Mouse (Mus musculus): Measurements from ENCODE around the gene Morn1. TPM values are rescaled to one million over a fixed set of nuclear protein-coding genes. Genes with fewer than 3 reads are reported as not detected.
"Not testable (repeated sequence)": the region's sequence is repeated elsewhere in the genome, so short reads cannot be mapped to it uniquely, and the experiment has no call there.

Morn1 gene
- total RNA-seq, 2 experiments from 2014 or later: 1.00 to 1.9 TPM

- no peak for DNase-seq (ENCODE audit: low spot score)
Observed at GRCm38 (mm10) chr4:155076677-155077076, 9.7 kb upstream of the Morn1 start.

DNA sequence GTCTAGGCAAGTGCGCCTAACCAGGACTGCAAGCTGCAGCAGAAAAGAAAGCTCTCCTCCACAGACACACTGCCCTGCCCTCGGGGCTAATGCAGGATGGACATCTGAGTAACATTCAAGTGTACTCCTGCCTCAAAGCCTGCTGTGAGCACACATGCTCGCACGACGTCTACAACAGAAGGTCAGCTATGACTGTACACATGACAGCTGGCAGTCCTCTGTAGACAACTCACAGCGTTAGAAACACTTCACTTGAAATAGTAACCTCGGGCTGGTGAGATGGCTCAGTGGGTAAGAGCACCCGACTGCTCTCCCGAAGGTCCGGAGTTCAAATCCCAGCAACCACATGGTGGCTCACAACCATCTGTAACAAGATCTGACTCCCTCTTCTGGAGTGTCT is 7.6 kb upstream of the Morn1 start:
- not testable (repeated sequence) for DNase-seq (ENCODE audit: low spot score)

- no peak for DNase-seq (ENCODE audit: low spot score)
Observed at GRCm38 (mm10) chr4:155079666-155080065, 6.7 kb upstream of the Morn1 start.

GRCm38 (mm10) chr4:155083553-155083952 is 2.8 kb upstream of the Morn1 start:
- DNase-seq (ENCODE audit: low spot score): no peak

DNA sequence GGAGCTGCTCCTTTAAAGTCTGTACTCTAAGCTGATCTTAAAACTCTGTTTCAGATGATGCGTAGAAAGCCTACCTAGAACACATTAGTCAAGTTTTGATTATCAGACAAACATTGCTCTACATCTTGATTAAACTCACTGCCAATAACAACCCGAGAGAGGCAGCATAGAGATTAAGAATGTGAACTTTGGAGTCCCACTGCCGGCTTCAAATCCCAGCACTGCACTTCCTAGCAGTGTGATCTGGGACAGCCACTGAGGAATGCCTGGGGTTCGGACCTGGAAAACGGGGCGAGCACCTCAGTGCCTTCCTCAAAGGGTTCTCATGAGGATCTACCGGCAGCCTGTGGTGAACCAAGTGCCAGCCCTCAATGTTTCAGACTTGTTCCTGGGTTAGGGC is 2.0 kb upstream of the Morn1 start:
- no peak for DNase-seq (ENCODE audit: low spot score)

DNA sequence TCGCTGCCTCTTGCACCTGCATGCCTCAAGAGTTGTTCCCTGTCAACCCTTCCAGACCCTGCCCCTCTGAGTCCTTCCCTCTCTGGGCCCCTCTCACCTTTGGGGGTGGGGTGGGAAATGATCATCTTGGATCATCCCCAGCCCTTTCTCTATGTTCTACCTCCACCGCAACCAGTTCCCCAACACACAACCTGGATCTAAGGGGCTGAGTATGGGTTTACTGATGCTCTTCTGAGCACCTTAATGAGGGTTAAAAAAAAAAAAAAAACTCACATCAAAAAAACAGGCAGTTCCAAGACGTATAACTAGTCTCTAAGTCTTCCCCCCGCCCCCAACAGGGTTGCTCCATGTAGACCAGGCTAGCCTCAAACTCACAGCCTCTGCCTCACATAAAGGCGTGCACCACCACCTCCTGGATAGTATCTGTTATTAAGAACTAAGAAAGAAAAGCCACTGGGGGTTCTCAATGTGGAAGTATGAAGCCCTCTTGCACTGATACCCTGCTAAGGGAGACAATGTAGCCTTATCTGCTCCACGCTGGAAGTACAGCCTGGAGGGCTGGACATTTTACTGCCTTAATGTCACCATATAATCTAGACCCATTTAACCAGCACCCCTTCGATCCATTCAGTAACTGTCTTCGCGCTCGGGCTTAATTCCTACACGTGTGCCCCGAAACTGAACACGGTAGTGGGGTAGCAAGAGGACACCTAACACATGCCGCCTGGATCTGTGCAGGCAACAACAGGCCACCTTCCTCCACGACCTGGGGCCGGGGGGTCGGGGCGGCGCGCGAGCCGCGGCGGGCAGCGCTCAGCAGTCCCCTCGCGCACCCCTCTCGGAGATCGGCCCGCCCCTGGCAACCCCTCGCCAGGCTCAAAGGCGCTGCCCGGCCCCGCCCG is 920 bp upstream of the Morn1 start:
- DNase-seq (ENCODE audit: low spot score): no peak

- DNase-seq (ENCODE audit: low spot score): no peak
Observed at GRCm38 (mm10) chr4:155089241-155089640, 2.9 kb downstream of the Morn1 start.

GRCm38 (mm10) chr4:155090147-155090546 is 3.8 kb downstream of the Morn1 start:
- no peak for DNase-seq (ENCODE audit: low spot score)

GRCm38 (mm10) chr4:155090688-155091449 is 4.5 kb downstream of the Morn1 start:
- DNase-seq (ENCODE audit: low spot score): no peak

DNA sequence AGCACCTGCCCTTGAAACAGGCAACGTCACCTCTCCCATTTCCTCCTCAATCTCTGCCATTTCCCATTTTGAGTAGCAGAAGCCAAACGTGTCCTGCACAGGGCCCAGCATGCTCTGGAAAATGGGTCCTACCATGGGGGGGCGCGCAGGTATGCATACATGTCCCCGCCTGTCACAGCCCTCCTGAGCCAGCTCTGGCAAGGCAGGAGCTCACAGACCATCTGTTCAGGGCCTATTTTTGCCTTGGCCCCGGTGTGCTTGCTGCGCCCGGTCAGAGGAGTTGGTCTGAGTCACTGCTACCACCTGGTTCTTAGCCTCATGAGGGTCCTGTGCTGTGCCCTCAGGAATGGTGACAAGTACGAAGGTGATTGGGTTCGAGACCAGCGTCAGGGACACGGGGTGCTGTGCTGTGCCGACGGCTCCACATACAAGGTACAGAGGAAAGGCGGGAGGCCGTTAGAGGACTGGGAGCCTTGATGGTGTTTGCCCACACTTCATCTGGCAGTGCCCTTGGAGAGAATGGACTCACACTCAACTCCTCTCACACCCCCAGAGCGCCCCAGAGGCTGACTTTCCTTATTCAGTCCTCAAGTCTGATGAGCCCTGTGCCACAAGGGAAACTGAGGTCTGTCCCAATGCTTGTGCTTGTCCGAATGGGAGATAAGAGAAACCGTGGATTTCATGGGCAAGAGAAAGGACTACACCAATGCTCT is 6.5 kb downstream of the Morn1 start:
- DNase-seq (ENCODE audit: low spot score): no peak

DNA sequence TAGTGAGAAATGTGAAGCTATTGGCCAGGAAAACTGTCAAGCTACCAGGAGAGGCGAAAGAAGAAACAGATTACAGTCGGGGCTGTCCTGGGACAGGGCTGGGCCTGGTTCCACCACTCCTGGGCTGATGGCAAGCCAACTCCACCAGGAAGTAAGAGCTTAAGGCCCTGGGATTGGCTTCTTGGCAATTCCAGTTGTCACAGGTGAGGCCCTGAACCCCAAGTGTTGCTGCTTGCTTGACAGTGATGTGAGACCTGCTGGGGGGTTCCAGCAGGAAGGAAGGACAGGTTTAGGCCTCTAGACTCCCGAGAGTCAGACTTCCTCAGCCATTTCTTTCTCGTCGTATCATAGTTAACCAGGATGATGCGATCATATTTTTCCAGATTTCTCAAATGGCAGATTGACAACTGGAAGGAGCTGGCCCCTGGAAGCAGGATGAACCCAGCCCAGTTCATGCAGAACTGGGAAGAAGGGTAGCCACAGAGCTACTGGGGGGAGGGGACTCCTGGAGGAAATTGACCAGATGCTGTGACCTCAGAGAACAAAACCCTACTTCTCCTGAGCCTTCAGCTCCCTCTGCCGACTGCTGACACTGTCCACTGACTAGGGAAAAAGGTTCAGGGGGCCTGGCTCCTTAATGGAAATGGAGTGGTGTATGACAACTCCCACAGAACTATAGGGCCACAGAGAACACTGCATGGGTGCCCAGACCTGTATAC is 7.2 kb downstream of the Morn1 start:
- DNase-seq (ENCODE audit: low spot score): no peak

GRCm38 (mm10) chr4:155094565-155094964 is 8.2 kb downstream of the Morn1 start:
- DNase-seq (ENCODE audit: low spot score): peak; percentile 30

- DNase-seq (ENCODE audit: low spot score): peak; percentile 91
Observed at GRCm38 (mm10) chr4:155095238-155095900, 9.0 kb downstream of the Morn1 start.

GRCm38 (mm10) chr4:155095967-155096366 is 9.6 kb downstream of the Morn1 start:
- DNase-seq (ENCODE audit: low spot score): no peak

- no peak for DNase-seq (ENCODE audit: low spot score)
Observed at GRCm38 (mm10) chr4:155097452-155097851, 11.1 kb downstream of the Morn1 start.

DNA sequence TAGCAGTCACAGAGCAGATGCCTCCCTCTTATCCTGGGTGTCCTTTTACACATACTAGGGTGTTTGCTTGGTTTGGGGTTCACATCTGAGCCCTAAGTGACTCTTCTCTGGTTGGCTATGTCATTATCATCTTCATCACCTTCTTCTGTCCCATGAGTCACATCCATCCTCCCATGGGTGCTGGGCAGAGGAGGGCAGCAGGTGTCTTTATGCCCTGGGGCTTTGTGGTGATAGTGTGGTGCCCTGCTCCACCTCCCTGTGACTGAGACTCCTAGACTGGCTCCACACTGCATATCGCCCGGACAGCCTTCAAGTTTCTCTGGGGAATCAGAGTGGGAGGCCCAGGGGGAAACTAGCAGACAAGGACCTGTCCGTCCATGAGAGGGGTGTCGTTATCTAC is 12.2 kb downstream of the Morn1 start:
- no peak for DNase-seq (ENCODE audit: low spot score)

- no peak for DNase-seq (ENCODE audit: low spot score)
Observed at GRCm38 (mm10) chr4:155107886-155108285, 21.5 kb downstream of the Morn1 start.

GRCm38 (mm10) chr4:155109471-155109870 is 23.1 kb downstream of the Morn1 start:
- DNase-seq (ENCODE audit: low spot score): no peak

DNA sequence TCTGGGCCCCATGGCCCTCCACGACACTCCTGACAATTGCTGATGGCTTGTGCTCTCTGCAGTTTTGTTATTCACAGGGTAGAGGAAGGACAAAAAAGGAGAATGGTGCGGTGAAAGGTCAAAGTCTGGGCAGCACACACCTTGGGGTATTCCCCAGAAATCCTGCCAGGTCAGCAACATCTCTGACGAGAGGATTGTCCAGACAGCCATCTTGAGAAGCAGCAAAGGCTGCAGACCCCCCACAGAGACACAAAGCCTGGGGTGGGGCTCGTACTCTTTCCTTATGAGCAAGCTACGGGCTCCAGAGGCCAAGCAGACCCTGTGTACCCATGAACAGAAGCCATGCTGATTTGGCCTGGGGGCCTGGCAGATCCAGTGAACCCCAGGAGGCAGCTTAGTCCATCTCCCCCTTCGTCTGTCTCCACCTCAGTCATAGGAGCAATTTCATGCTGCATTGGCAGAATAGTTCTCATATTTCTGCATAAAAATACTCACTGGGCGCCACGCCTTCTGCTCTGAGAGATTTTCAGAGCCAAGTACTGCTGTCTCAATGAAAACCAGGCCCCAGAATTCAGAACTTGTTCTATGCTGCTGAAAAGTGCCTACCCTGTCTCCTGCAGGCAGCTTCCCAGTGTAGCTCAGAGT is 27.5 kb downstream of the Morn1 start:
- peak; percentile 38 for DNase-seq (ENCODE audit: low spot score)

DNA sequence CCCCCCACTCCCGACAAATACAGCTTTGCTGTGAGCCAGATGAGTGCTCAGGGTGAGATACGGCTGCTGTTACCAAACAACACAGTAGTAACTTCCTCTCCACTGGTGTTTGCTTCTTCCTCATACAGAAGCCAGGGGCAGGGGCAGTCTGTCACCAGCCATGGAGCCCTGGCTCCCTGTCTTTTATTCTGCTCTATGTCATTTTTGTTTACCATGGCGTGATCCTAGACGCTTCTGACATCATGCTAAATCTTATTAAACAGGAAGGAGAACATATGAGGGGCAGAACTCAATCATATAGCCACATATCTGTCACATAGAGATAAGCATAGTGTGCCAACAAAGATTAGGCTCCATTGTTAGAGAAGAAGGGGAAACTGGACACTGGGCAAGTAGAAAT is 30.2 kb downstream of the Morn1 start:
- DNase-seq (ENCODE audit: low spot score): no peak

All from gastrocnemius, adult 18-20 months (tissue).